Mouse (Mus musculus): ENCODE results near the gene Ang2. TPM values are rescaled to one million over a fixed set of nuclear protein-coding genes. Genes with fewer than 3 reads are reported as not detected.
"Not testable (repeated sequence)": the region's sequence is repeated elsewhere in the genome, so short reads cannot be mapped to it uniquely, and the experiment has no call there.

Ang2 gene
- not detected for total RNA-seq (2022)

GRCm38 (mm10) chr14:51199098-51200023, at the start of gene Ang2:
Ang2 (minus strand) TSS chr14:51199148.
- DNase-seq: no peak

GRCm38 (mm10) chr14:51247736-51248135, 48.8 kb upstream of the Ang2 start:
- DNase-seq: no peak

- DNase-seq: peak; percentile 15
Observed at GRCm38 (mm10) chr14:51240899-51241298, 42.0 kb upstream of the Ang2 start.

- DNase-seq: not testable (repeated sequence)
Observed at GRCm38 (mm10) chr14:51237488-51237887, 38.5 kb upstream of the Ang2 start.

GRCm38 (mm10) chr14:51229657-51230056, 30.7 kb upstream of the Ang2 start:
- DNase-seq: not testable (repeated sequence)

GRCm38 (mm10) chr14:51220075-51220474, 21.1 kb upstream of the Ang2 start:
- DNase-seq: not testable (repeated sequence)

GRCm38 (mm10) chr14:51203115-51203514, 4.2 kb upstream of the Ang2 start, which contains the start of gene Ear14:
Ear14 (plus strand) TSS chr14:51203391.
- no peak for DNase-seq

- no peak for DNase-seq
Observed at GRCm38 (mm10) chr14:51200466-51200865, 1.5 kb upstream of the Ang2 start.

- DNase-seq: no peak
Observed at GRCm38 (mm10) chr14:51200054-51200453, 1.1 kb upstream of the Ang2 start.

GRCm38 (mm10) chr14:51195681-51196080, 3.3 kb downstream of the Ang2 start:
- DNase-seq: no peak

- not testable (repeated sequence) for DNase-seq
Observed at GRCm38 (mm10) chr14:51181051-51181450, 17.9 kb downstream of the Ang2 start.

GRCm38 (mm10) chr14:51173843-51174242, 25.1 kb downstream of the Ang2 start:
- no peak for DNase-seq

- not testable (repeated sequence) for DNase-seq
Observed at GRCm38 (mm10) chr14:51172947-51173346, 26.0 kb downstream of the Ang2 start.

GRCm38 (mm10) chr14:51172095-51172865, 26.7 kb downstream of the Ang2 start:
- DNase-seq: not testable (repeated sequence)

- DNase-seq: no peak
Observed at GRCm38 (mm10) chr14:51166068-51166467, 32.9 kb downstream of the Ang2 start.

- DNase-seq: no peak
Observed at GRCm38 (mm10) chr14:51165435-51165834, 33.5 kb downstream of the Ang2 start.

GRCm38 (mm10) chr14:51163323-51163722, 35.6 kb downstream of the Ang2 start:
- DNase-seq: not testable (repeated sequence)

GRCm38 (mm10) chr14:51161976-51162375, 37.0 kb downstream of the Ang2 start, which contains the start of gene Rnase2b:
Rnase2b (plus strand) TSS chr14:51162260.
- DNase-seq: not testable (repeated sequence)

GRCm38 (mm10) chr14:51157072-51157471, 41.9 kb downstream of the Ang2 start:
- no peak for DNase-seq

GRCm38 (mm10) chr14:51156736-51157068, 42.2 kb downstream of the Ang2 start:
- DNase-seq: no peak

- no peak for DNase-seq
Observed at GRCm38 (mm10) chr14:51156056-51156735, 42.8 kb downstream of the Ang2 start.

- DNase-seq: no peak
Observed at GRCm38 (mm10) chr14:51152249-51152870, 46.6 kb downstream of the Ang2 start.

Measured in adrenal gland, adult 8-10 months (tissue).